Mouse (Mus musculus) cerebellum, adult 18-20 months (tissue): ENCODE data around the gene Pacs2.

Experiments
- DNase-seq, 2 experiments: peaks; one replicate each; pipeline ENCODE4 v3.0.0; 2021

The Pacs2 gene

DNA sequence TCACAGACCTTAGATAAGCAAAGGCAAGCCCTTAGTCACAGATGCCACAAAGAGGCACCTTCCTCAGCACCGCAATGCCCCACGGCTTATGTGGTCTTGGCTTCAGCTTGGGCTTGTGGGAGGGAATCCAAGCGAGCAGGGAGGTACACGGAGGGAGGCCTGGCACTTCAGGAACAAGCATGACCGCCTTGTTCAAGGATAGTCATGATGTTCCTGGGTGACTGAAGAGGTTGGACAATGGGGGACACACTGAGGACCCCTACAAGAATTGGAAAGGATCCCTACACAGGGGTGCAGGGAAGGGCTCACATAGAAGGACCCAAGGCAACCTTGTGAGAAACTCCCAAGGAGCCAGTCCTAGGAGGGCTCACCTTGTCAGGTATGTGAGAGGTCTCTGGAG lies 82.7 kb downstream of the Pacs2 start:
- DNase-seq: peak; percentile 31 to 37

DNA sequence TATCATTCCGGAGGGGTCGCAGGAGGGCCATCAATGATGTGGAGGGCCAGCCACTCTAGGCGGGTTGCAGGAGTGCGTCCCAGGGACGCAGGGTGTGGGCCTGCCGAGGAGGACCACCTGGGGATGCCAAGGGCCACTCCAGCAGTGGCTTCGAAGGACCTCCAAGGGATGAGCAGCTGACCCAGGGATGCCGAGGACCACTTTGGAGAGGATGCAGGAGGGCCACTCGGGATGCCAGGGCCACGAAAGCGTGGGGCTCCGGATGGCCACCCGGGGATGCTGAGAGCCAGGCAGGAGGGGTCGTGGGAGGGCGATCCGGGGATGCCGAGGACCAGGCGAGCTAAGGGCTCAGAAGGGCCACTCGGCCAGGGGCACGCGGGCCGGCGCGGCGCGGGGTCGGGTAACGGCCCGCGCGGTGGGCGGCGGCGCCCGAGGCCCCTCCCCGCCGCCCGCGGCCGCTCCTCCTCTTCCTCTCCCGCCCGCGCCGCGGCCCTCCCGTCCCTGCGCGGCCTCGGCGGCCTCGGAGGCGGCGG lies 83.5 kb downstream of the Pacs2 start, which contains the start of gene Mta1:
Gene Mta1 (plus strand): TSS at position 530 of the 533 bp plus-strand sequence.
- DNase-seq: peak; percentile 60 to 77

DNA sequence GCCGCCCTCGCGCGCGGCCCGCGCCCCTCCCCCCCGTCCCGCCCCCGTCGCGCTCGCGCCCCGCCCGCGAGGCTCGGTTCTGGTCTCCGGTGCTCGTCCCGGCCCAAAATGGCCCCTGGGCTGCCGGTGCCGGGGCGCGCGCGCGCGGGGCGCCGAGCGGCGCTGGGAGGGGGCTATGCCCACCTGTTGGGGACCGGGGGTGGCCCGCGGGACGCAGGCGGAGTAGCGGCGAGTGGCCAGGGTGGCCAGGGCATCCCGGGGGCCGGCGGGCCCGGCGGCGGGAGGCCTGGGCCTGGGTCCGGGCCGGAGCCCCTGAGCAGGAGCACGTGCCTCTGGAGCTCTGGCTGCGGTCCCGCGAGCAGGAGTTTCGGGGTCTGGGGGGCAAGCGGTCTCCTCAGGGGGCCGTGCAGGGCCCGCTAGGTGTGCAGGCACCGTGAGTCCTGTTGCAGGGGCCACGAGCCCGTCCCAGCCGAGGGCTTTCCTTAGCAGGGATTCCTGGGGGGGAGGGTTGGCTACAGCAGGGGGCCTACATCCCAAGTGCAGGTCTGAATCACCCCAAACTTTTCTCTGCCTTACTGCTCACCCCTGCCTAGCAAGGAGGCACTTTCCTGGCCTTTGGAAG lies 84.3 kb downstream of the Pacs2 start:
- peak; percentile 30 to 56 for DNase-seq

DNA sequence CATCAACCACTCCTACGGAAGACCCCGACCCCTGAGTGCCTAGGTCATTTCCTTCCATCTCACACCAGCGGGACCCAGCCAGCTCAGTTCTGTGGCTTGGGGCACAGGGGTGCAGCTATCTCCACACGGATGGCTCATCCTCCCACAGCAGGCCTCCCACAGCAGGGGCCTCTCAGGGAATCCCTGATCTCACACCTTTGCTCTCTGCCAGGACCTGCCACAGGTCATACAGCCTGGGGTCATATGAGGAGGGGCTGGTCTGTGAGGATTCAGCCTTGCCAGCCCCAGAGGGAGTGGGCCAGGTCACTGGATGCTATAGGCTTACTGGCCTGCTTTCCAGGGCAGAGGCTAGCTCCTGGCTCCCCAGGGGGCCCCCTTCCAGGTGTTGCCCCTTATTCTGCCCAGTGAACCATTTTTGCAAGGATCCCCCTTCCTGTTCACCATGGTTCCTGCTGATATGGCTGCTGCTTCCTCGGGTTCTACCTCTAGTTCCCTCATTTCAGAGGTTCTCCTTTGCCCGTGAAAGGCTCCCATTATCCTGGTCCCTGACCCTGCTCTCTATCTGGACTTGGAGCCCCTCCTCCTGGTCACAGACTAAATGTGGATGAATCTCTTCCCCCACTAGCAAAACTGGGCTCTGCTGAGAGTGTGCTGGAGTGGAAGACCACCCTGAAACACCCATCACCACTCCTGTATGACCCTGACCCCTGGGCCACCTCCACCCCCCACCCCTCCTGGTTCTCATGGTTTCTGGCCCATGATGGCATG lies 85.3 kb downstream of the Pacs2 start:
- DNase-seq: peak in 1 of 2 experiments; percentile 31

DNA sequence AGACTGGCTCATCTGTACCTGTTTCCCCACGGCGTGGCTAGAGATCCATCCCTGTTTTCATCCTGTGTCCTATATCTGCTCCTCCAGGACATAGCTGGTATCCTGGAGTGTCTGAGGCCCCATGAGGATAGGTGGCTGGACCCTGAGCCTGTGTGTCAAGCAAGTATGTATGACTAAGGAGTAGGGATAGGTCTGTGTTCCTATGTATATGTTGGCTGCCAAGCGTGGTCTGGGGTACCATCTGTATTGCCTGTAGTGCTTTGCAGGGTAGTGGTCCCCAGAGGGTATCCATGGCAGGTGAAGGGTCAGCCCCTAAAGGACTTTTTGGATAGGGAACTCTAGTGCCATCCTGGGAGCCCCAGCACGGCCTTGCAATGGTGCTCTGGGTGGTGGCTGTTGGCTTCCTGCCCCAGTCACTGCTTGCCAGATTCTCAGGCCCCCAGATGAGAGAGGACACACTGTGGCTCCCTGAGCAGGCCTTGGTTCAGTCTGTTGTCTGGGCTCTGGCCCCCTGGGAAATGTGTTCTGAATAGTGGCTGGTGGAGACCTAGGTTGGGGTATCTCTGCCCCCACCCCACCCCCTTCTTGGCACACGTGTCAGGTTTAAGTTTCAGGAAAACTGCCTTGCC lies 86.3 kb downstream of the Pacs2 start:
- DNase-seq: peak; percentile 72 to 73

DNA sequence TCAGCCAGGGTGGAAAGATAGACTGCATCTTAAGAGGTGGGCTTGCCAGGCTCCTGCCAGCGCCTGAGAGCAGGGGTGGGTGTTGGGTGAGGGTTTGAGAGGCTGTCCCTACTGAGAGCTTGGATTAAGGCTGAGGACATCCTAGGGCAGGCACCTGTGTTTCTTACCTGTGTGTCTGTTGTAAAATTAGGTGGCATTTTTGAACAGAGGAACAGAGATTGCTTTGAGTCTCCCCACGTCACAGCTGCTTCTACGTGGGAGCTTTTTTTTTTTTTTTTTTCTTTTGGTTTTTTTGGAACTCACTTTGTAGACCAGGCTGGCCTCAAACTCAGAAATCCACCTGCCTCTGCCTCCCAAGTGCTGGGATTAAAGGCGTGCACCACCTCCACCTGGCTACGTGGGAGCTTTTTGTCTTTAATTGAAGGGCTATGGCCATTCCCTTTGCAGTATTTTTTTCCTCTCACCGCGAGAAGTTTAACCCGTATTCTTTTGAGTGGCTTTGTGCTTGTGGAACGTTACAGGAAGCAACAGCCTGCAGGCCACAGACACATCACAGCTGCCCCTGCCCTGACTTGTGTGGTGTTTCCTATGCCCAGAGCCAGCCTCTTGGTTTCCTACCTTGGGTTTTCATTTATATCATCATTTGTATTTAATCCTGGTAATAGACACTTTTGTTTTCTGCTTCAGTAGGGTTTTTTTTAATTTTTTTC lies 87.1 kb downstream of the Pacs2 start:
- DNase-seq: peak in 1 of 2 experiments; percentile 18

DNA sequence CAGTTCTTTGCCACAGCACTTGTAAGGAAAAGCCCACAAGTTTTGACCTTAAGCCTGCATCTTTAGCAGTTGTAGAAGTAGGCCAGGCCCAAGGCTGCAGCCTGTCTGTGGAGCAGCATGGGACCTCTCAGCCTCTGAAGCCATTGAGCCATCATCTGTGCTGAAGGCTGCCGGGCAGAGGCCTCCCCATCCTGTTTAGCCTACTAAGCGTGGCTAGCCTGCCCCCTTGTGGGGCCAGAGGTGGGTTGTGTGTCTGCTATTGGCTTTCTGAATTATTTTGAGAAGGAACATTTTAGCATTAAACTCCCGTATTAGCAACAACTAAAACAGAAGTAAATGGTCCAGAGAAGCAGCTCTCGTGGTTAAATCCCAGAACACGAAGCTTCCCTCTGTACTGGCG lies 88.2 kb downstream of the Pacs2 start:
- peak; percentile 73 to 76 for DNase-seq

DNA sequence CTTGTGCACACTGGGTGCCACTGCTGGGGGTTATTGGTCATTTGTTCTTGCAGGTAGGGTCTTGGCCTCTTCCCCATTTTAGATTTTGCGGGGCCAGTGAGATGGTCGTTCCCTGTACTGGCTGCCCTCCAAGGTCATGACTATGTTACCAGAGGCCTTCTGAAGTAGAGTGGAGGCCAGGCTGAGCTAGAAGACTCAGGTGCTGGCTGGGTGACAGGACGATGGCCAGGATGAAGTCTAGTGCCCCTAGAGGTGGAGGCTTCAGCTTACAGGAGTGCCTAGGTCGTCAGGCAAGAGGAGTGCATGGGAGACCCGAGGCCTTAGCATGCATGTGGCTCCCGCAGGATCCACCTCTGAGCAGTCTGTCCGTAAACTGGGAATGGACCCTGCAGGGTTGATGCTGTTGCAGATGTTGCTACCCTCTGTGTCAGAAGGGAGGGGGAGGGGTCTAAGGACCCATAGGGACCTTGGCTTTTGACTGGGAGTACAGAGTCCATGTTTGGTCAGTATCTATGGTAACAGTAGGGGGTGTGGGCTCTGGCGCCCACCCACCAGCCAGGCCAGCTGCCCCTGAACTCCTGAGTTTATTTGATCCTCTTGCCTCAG lies 89.6 kb downstream of the Pacs2 start:
- DNase-seq: peak; percentile 32 to 34

DNA sequence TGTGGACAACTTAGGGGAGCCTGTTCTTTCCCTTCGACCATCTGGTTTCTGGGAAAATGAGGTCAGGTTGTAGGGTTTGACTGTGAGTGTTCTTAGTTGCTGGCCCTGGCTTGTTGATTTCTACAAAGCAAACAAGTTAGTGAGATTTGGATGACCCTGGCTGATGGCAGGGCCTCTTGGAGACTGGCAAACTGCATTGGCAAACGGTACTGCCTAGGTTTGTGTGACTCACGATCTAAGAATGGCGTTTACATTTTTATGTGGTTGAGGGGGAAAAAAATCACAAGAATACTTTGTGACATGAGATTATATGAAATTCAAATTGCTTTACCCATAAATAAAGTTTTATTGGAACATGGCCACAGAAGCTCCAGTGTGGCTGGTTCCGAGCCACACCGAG lies 92.1 kb downstream of the Pacs2 start:
- DNase-seq: no peak

DNA sequence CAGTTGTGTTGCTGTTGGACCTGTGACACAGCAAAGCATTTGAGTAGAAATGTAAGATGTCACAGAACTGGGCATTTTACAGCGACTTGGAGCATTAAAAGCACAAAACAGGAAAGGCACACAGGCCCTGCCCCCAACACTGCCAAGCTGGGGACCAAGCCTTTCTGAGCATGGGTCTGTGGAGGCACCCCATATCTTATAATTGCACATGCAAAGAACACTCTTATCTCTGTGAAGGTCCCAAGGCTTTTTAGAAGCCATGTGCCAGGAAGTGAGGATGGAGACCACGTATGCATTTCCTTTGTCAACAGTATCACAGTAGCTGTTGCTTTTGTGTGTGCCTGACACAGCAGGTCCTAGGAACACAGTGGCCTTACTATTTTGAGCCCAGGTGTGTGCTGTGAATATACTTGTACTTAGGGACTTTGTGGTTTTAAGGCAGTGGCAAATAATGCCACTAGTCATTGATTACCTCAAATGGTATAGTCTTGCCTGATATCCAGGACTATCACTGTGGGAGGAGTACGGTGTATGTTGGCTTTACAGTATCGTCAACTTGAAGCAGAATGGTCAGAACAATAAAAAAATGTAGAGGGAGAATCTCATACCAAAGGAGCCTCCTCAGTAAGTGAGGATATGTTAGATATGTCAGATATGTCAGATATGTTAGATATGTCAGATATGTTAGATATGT lies 93.3 kb downstream of the Pacs2 start:
- no peak for DNase-seq

DNA sequence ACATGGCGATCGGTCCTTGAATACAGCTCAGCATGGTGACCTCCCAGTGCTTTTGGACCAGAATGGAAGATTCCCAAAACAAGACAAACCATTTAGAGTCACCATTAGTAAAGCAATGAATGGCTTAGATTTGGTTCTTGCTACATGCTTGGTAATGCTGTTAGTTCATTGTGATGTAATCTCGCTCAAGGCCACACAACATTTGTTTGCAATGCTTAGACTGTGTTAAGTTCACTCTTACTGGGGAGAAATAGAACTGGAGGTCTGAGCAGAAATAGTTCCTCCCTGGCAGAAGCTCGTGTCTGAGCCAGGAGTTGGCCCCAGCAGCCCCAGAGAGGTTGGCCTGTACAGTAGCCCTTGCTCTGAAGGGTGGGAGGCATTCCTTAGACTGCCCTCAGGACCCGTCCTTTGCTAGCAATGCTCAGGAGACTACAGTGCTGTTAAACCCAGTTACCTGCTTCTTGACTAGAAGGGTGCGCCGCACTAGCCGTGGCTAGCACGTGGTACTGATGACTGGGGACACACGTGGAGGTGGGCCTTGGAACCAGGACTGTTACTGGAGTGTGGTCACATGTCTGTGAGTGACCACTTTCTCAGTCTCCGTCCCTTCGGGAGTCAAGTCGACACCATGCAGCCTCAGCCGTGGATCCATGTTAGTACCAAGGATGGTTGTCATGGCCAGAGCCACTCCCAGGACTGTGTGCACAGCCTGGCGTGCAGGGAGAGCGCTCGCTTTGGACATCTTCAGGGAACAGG lies 94.4 kb downstream of the Pacs2 start:
- DNase-seq: no peak

DNA sequence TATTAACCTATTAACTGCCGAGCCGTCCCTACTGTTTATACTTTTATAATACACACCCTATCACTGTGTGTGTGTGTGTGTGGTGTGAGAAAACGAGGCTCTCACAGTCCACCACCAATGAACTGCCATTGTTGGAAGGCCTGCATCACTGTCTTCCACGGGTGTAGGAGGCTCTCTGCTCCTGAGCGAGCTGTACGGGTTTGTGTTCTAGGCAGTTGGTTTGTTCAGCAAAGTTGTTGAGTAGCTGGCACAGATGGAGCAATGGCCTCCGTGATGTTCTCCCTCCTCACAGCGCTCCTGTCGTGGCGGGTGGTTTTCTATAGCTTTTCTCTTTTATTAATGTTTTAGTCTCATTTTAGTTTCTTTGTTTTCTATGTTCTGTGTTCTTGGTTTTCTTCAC lies 95.5 kb downstream of the Pacs2 start:
- DNase-seq: no peak

DNA sequence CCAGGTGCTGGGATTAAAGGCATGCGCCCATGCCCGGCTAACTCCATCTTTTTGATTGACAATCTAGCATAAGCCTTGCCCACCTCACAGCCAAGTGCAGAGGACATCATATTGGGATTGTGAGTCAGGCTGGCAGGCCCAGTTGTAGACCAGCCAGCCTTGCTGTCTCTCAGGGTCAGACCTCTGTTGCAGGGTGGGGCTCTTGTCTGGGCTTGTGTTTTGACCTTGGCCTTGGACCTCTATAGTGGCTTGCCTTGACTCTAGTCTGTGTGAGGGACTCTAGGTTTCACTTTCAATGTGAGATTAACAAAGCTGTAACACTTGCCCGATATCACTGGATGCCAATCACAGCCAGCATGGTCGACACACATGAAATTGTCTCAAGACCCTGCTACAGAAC lies 99.8 kb downstream of the Pacs2 start:
- DNase-seq: no peak

DNA sequence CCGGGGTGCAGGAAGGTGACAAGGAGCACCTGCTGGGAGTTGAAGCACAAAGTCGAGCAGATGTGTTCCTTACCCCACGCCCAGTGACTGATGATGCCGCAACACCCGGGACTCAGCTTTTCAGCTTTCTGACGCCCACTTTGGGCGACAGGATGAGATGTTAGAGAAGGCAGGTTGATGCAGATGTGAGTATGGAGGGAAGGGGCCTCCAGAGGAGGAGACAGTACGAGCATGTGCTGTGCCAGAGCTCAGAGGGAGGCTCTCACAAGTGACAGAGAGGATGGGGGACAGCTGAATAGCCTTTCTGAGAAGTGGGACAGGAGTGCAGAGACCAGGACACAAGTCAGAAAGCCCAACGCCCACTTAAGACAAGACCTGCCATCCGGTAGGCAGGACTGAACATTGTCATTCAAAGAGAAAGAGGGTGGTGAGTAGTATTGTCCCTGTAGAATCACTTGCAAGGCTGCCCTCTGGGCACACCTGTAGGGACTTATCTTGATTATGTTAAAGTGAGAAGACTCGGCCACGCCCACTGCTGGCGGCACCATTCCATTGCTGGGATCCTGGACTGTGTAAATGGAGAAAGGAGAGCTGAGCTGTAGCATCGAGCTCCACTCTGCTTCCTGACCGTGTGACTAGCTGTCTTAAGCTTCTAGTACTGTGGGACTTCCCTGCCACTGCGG lies 100.7 kb downstream of the Pacs2 start:
- no peak for DNase-seq

DNA sequence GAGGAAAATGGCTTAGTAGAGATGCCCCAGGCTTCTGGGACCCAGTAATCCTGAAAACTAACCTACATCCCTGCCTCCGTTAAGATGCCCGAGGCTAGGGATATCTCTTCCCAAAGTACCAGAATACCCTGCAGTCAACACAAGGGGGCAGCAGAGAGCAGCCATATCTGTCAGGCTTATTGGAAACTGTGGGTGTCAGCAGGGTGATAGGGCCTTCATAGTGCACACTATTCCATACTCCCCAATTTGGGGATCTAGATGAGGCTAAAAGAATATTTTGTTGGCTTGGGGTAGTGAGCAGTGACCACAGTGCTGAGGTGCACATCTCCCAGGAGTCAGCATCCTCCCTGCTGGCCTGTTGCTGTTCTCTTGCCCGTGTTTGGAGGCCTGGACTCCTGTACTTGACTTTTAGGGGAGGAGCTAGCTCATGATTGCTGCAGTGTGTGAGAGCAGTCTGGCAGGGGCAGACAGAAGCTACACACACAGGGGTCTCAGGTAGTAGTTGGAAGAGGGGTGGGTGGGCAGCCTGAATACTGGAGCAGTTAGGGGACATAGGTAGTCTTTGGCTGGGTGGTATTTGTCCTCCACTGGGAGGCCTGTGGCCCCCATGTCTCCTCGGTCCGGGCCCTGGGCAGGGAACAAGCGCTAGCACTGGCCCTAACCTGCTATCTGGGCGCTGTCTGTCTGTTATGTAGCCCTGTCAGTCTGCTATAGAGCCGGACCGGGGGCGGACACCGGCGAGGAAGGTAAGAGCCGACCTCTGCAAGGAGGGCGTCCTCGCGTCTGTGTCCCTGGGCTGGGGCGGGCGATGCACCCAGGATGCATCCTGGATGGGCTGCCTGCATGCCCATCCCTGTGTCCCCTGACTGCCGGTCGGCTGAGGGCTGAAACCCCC lies 105.5 kb downstream of the Pacs2 start:
- peak; percentile 83 to 87 for DNase-seq
